Mouse (Mus musculus) MEL (cell line): ENCODE measurements around the gene Fam124a. TPM values are rescaled to one million over a fixed set of nuclear protein-coding genes. Genes with fewer than 3 reads are reported as not detected.
"Not testable (repeated sequence)": the region's sequence is repeated elsewhere in the genome, so short reads cannot be mapped to it uniquely, and the experiment has no call there.

Experiments used
- DNase-seq: peaks from one replicate; pipeline ENCODE4 v3.0.0; 2011; ENCODE audit warnings: low read depth, low spot score
- H3K27ac ChIP-seq: 2 replicates; pipeline ENCODE4 v1.5.1; 2012; ENCODE audit warnings: low read depth, mild to moderate bottlenecking, control low read depth, low read length, moderate library complexity; ENCODE audit not compliant: control insufficient read depth
- H3K27me3 ChIP-seq, 2 experiments: fragments of 150-350 bp in 1 of 2; sonication (generic) in 1 of 2; 2 replicates each; pipeline ENCODE4 v1.6.1; 2012; ENCODE audit warnings: low read length in 2 of 2, mild to moderate bottlenecking in 2 of 2, improper control_type of control experiment in 1 of 2, moderate library complexity in 1 of 2; ENCODE audit not compliant: insufficient read depth in 2 of 2, control insufficient read depth in 1 of 2
- H3K36me3 ChIP-seq, 2 experiments: 2 replicates each; pipeline ENCODE4 v1.6.1; 2012 to 2014; ENCODE audit warnings: low read length in 2 of 2, improper control_type of control experiment in 1 of 2, inconsistent platforms in 1 of 2, mild to moderate bottlenecking in 1 of 2; ENCODE audit not compliant: insufficient read depth in 2 of 2, control insufficient read depth in 1 of 2
- H3K4me1 ChIP-seq, 2 experiments: fragments of 150-350 bp in 1 of 2; sonication (generic) in 1 of 2; 2 replicates each; pipeline ENCODE4 v1.6.1; 2012; ENCODE audit warnings: low read length in 2 of 2, improper control_type of control experiment in 1 of 2, mild to moderate bottlenecking in 1 of 2; ENCODE audit not compliant: insufficient read depth in 2 of 2, control insufficient read depth in 1 of 2
- H3K4me3 ChIP-seq, 2 experiments: fragments of 150-350 bp in 1 of 2; sonication (generic) in 1 of 2; 2 replicates each; pipeline ENCODE4 v1.5.1; 2012; ENCODE audit warnings: low read depth in 2 of 2, low read length in 2 of 2, mild to moderate bottlenecking in 2 of 2, moderate library complexity in 2 of 2, control low read depth in 1 of 2, improper control_type of control experiment in 1 of 2; ENCODE audit not compliant: control insufficient read depth in 1 of 2, insufficient read depth in 1 of 2
- H3K79me2 ChIP-seq: 2 replicates; pipeline ENCODE4 v1.6.1; 2012; ENCODE audit warnings: mild to moderate bottlenecking, low read length, moderate library complexity; ENCODE audit not compliant: control insufficient read depth, poor library complexity, insufficient read depth
- H3K9ac ChIP-seq: 2 replicates; pipeline ENCODE4 v1.6.1; 2012; ENCODE audit warnings: low read depth, mild to moderate bottlenecking, control low read depth, low read length, moderate library complexity; ENCODE audit not compliant: control insufficient read depth, poor library complexity, severe bottlenecking
- H3K9me3 ChIP-seq: fragments of 150-350 bp; sonication (generic); replicated peaks from 2 replicates; pipeline ENCODE4 v1.6.1; 2012; ENCODE audit warnings: mild to moderate bottlenecking, low read length, improper control_type of control experiment, moderate library complexity; ENCODE audit not compliant: insufficient read depth
- CHD2 ChIP-seq: IDR thresholded peaks from 2 replicates; pipeline ENCODE4 v1.6.1; 2011; ENCODE audit warnings: low read length, improper control_type of control experiment
- CTCF ChIP-seq, 3 experiments: IDR thresholded peaks in 2 of 3; conservative IDR thresholded peaks in 1 of 3; 2 replicates each; pipeline ENCODE4 v1.5.1; 2011 to 2012; ENCODE audit warnings: low read length in 3 of 3, low read depth in 2 of 3, mild to moderate bottlenecking in 2 of 3, improper control_type of control experiment in 1 of 3, inconsistent platforms in 1 of 3, mixed read lengths in 1 of 3, moderate library complexity in 1 of 3; ENCODE audit not compliant: control insufficient read depth in 1 of 3, insufficient read depth in 1 of 3, poor library complexity in 1 of 3, severe bottlenecking in 1 of 3
- E2F4 ChIP-seq: IDR thresholded peaks from 2 replicates; pipeline ENCODE4 v1.6.1; 2011; ENCODE audit warnings: low read depth, low read length, improper control_type of control experiment, borderline replicate concordance
- EP300 ChIP-seq, 2 experiments: IDR thresholded peaks; 2 replicates each; pipeline ENCODE4 v1.6.1; 2011; ENCODE audit warnings: improper control_type of control experiment in 2 of 2, low read length in 2 of 2, low read depth in 1 of 2, mild to moderate bottlenecking in 1 of 2
- JUND ChIP-seq: IDR thresholded peaks from 2 replicates; pipeline ENCODE4 v1.6.1; 2011; ENCODE audit warnings: low read depth, mild to moderate bottlenecking, improper control_type of control experiment, low read length
- MAX ChIP-seq: IDR thresholded peaks from 2 replicates; pipeline ENCODE4 v1.6.1; 2011; ENCODE audit warnings: low read length, improper control_type of control experiment
- MEF2A ChIP-seq: IDR thresholded peaks from 2 replicates; pipeline ENCODE4 v1.6.1; 2014; ENCODE audit warnings: low read depth, mild to moderate bottlenecking, inconsistent platforms, low read length, improper control_type of control experiment; ENCODE audit not compliant: poor library complexity, insufficient replicate concordance, severe bottlenecking; ENCODE audit errors: extremely low read depth
- MXI1 ChIP-seq: IDR thresholded peaks from 2 replicates; pipeline ENCODE4 v1.6.1; 2011; ENCODE audit warnings: mild to moderate bottlenecking, low read depth, low read length, improper control_type of control experiment
- MYB ChIP-seq: IDR thresholded peaks from 2 replicates; pipeline ENCODE4 v1.6.1; 2011; ENCODE audit warnings: mild to moderate bottlenecking, low read depth, low read length, improper control_type of control experiment
- NELFE ChIP-seq: IDR thresholded peaks from 2 replicates; pipeline ENCODE4 v1.6.1; 2011; ENCODE audit warnings: low read depth, low read length, improper control_type of control experiment
- POLR2A ChIP-seq, 2 experiments: IDR thresholded peaks; 2 replicates each; pipeline ENCODE4 v1.6.1; 2011 to 2012; ENCODE audit warnings: low read length in 2 of 2, mild to moderate bottlenecking in 2 of 2, control low read depth in 1 of 2, improper control_type of control experiment in 1 of 2, low read depth in 1 of 2, moderate library complexity in 1 of 2; ENCODE audit not compliant: control insufficient read depth in 1 of 2, insufficient read depth in 1 of 2, poor library complexity in 1 of 2
- POLR2AphosphoS5 ChIP-seq: IDR thresholded peaks from 2 replicates; pipeline ENCODE4 v1.6.1; 2012; ENCODE audit warnings: low read depth, borderline replicate concordance, mild to moderate bottlenecking, inconsistent platforms, low read length, moderate library complexity, mixed read lengths
- RCOR1 ChIP-seq: IDR thresholded peaks from 2 replicates; pipeline ENCODE4 v1.6.1; 2012; ENCODE audit warnings: low read depth, mild to moderate bottlenecking, inconsistent platforms, low read length, improper control_type of control experiment
- TAL1 ChIP-seq: IDR thresholded peaks from 2 replicates; pipeline ENCODE4 v1.6.1; 2012; ENCODE audit warnings: mild to moderate bottlenecking, inconsistent platforms, low read length, moderate library complexity, mixed read lengths
- TBP ChIP-seq: IDR thresholded peaks from 2 replicates; pipeline ENCODE4 v1.8.0; 2011; ENCODE audit warnings: low read depth, low read length, improper control_type of control experiment
- UBTF ChIP-seq: IDR thresholded peaks from 2 replicates; pipeline ENCODE4 v1.6.1; 2012; ENCODE audit warnings: low read depth, mild to moderate bottlenecking, inconsistent platforms, low read length, improper control_type of control experiment, moderate library complexity, borderline replicate concordance; ENCODE audit not compliant: insufficient read depth
- ZC3H11A ChIP-seq: IDR thresholded peaks from 2 replicates; pipeline ENCODE4 v1.6.1; 2012; ENCODE audit warnings: low read depth, mild to moderate bottlenecking, inconsistent platforms, low read length, improper control_type of control experiment
- ZKSCAN1 ChIP-seq: IDR thresholded peaks from 2 replicates; pipeline ENCODE4 v1.6.1; 2012; ENCODE audit warnings: low read depth, mild to moderate bottlenecking, inconsistent platforms, low read length, improper control_type of control experiment, moderate library complexity
- polyA plus RNA-seq, 2 experiments: library from polyadenylated mRNA; stranded (reverse) in 1 of 2; unstranded in 1 of 2; fragments of >175 nt in 1 of 2; fragments of >200 nt in 1 of 2; gene quantifications; 2 replicates each; pipeline versions ENCODE4 v1.2.1 to v1.2.4; 2012; ENCODE audit warnings: low replicate concordance in 2 of 2, low read depth in 1 of 2; ENCODE audit not compliant: insufficient read length in 2 of 2, insufficient read depth in 1 of 2, missing spikeins in 1 of 2
- total RNA-seq: library from RNA; depleted of rRNA; stranded (reverse); fragments of 300-350 nt; gene quantifications from 2 replicates; pipeline ENCODE4 v1.2.3, GENCODE M21; 2012

The Fam124a gene
- total and polyA plus RNA-seq, 3 experiments, result not detected

GRCm38 (mm10) chr14:62640396-62640795 is 84.9 kb downstream of the Fam124a start:
- Histone ChIP-seq H3K9ac (no peak overlapping the region), H3K27ac (no peak overlapping the region), H3K4me3 (no peak overlapping the region), H3K79me2 (no peaks in the 10 kb centered on the region), H3K4me1 (no peaks in the 10 kb centered on the region), H3K27me3 (no peaks in the 10 kb centered on the region), H3K36me3 (no peaks in the 10 kb centered on the region), H3K9me3 (no peaks in the 10 kb centered on the region)
- DNase-seq, result no peak
- no peak for TF ChIP-seq NELFE
- no peak for TF ChIP-seq TAL1
- TF ChIP-seq RCOR1, result no peak
- no peak for TF ChIP-seq MYB
- TF ChIP-seq EP300 (IDR thresholded peaks at IDR 0.05; ENCODE audit: low read depth in 1 of 2, low read length in 2 of 2), result no peak
- TF ChIP-seq MEF2A, result no peak
- no peak for TF ChIP-seq JUND
- TF ChIP-seq ZC3H11A, result no peak
- TF ChIP-seq ZKSCAN1, result no peak
- TF ChIP-seq CHD2, result no peak
- TF ChIP-seq MAX, result no peak
- no peak for TF ChIP-seq TBP
- no peak for TF ChIP-seq POLR2AphosphoS5
- no peak for TF ChIP-seq E2F4
- TF ChIP-seq POLR2A (IDR thresholded peaks at IDR 0.05; ENCODE audit: control insufficient read depth in 1 of 2, insufficient read depth in 1 of 2, low read depth in 1 of 2, low read length in 2 of 2, poor library complexity in 1 of 2), result no peak
- TF ChIP-seq UBTF, result no peak
- TF ChIP-seq CTCF (IDR thresholded peaks at IDR 0.05 in 2 of 3, conservative IDR thresholded peaks at IDR 0.05 in 1 of 3; ENCODE audit: control insufficient read depth in 1 of 3, insufficient read depth in 1 of 3, low read depth in 2 of 3, low read length in 3 of 3, poor library complexity in 1 of 3, severe bottlenecking in 1 of 3), result no peak
- no peak for TF ChIP-seq MXI1

DNA sequence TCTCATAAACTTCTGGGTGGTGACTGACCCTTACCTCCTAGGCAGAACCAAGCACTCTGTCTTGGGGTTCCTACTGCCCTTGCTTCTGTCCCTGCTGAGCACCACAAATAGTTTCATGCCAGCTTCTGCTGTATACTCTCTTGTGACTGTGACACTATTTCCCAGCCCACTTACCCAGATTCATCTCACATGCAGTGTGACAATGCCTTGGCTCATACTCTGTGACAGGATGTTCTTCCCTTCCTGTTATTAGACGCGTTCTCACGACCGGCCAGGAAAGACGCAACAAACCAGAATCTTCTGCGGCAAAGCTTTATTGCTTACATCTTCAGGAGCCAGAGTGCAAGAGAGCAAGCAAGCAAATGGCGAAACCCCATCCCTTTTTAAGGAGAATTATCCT is 86.8 kb downstream of the Fam124a start:
- H3K4me3 ChIP-seq, H3K27ac ChIP-seq, H3K9me3 ChIP-seq, H3K9ac ChIP-seq, DNase-seq, H3K4me1 ChIP-seq, H3K27me3 ChIP-seq, H3K79me2 ChIP-seq, H3K36me3 ChIP-seq: not testable (repeated sequence)
